Mouse (Mus musculus) gastrocnemius, postnatal 14 days (tissue): ENCODE results near the gene Prr5l. TPM values are rescaled to one million over a fixed set of nuclear protein-coding genes. Genes with fewer than 3 reads are reported as not detected.

Source experiments
- DNase-seq: peaks from one replicate; pipeline ENCODE4 v3.0.0; 2021; ENCODE audit warnings: mixed read lengths
- intact Hi-C: fragments of 180-260 bp; cut with DNase I; formaldehyde crosslinking; loops from one replicate; pipeline ENCODE4 v1.15.1; 2025; ENCODE audit warnings: low total_unique reads
- long read RNA-seq, 2 experiments: library from polyadenylated mRNA; stranded (forward); transcript quantifications; one replicate each; pipeline ENCODE4 v2.0.0; 2021
- total RNA-seq, 2 experiments: library from RNA; stranded (reverse); gene quantifications; 2 replicates each; pipeline ENCODE4 v1.2.3; 2021

Gene Prr5l
- 1 to 10 TPM; 1.1 to 2.2 TPM for total RNA-seq
- long read RNA-seq, experiment 1: 0 reads
- long read RNA-seq, experiment 2, partial matches to known transcripts: 0 of 1 reads
- long read RNA-seq, experiment 2, other reads (novel, unspliced or antisense): 1 of 1 reads

- intact Hi-C loops: no loop called here
- DNase-seq: no peak
These were observed at the start of gene Prr5l for GRCm38 (mm10) chr2:101882998-101883397. Gene Prr5l (minus strand): TSS chr2:101883027.

DNA sequence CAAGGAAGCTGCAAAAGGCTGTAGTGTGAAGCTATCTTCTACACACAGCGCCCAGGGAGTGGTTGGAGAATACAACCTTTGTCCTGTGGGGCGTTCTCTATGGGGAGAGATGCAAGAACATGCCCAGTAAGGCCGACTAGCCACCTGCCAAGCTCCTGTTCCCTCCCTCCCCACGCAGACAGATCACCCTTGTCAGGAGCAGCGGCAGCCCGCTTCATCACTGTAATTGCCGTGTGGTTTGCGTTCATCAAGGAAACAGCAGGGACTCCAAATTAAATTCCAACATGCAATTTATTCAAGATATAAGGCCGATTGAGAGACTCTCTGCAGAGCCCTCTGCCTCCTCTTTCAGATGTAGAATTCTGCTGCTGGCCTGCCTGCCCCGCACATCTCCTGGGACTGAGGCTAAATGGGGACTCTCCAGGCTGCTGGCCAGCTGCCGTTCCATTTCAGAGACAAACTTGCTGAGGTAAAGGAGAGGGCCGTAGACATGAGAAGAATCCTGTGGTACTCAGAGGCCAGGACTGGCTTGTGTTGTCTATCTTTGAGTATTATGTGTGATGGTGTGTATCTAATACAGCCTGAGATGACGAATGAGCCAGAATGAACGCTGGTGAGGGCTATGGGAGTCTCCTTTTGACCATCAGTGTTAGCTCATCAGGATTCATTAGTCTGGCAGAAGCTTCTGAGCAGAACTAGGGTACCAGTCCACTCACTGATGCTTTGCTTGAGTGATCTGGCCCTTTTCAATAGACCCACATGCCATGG lies 49.5 kb upstream of the Prr5l start:
- DNase-seq: peak; percentile 18
- intact Hi-C loops: no loop called here

DNA sequence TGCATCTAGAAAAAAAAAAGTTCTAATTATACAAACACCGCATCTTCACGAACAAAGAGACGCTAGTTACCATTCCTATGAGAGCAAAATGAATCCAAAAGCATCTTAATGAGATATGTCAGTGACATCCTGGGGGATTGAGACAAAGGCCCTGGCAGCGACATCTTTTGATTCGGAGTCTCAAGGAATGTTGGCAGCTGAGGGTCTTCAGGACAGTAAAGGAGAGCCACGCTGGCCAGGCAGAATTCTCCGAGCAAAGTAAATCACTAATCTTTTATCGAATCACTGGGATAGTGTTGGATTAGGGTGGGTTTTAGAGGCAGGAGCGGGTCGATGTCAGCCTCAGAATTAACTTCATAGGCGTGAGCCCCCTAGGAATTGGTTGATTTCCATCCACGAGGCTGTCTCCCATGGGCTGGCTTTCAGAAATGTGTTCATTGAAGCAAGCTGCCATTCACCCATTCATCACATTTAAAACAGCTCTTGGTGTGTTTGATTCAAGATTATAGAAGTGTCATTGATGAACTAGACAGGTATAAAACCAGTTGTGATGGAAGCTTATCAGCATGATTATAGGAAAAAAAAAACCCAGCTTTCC lies 42.9 kb upstream of the Prr5l start:
- no peak for DNase-seq
- intact Hi-C loops: no loop called here

- intact Hi-C loops: no loop called here
- no peak for DNase-seq
These were observed 42.4 kb upstream of the Prr5l start for GRCm38 (mm10) chr2:101925183-101925582.

DNA sequence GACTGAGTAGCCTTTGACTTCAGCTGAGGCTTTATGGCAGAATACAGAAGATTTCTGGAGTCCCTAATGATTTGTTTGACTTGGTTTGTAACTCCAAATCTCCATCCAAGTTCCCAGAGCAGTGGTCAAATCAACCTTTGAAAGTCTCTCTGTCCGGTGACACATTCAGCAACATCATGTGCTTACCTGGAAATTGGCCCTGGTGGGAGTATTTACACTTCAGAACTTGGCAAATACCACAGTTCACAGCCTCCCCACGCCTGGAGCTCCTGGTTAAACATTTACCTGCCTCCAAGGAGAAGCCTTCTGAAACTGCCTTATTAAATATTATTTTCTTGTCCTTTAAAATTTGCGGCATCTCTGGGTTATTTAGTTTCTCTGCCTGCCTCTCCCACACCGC lies 40.4 kb upstream of the Prr5l start:
- DNase-seq: no peak
- intact Hi-C loops: no loop called here

DNA sequence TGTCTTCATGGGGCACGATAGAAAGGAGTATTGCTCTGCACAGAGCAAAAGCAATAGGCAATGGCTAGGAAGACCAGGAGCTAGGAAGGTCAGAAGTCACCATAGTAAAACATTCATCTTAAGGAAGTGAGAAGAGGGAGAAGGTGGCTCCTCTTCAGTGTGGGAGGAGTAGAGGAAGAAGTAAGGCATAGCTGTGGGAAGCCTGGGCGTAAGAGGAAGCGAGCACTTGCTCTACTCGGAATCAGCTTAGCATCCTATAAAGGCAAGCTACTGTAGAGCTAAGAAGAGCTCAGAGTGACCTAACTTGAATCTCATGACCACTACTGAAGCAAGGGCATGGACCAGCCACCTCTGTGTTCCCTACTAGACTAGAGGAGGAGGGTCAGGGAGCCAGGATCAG lies 39.5 kb upstream of the Prr5l start:
- DNase-seq: no peak
- intact Hi-C loops: no loop called here

DNA sequence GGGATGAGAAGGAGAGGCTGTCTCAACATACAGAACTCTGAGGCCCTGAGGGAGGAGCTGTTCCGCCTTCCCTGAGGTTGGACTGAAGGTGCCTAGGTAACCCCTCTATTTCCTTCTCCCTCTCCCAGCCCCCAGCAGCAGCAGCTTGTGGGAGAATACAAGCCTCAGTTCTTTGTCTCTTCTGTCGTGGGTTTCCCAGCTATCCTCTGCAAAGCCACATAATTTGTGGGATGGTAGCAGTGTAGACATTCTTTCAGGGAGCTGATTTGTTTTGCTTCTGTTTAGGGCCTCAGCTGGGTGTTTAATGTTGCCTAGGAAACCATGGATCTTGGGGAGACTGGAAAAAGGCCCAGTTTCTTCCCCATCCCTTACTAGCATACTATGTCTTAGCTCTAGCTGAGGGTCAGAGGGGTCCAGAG lies 37.3 kb upstream of the Prr5l start:
- no peak for DNase-seq
- intact Hi-C loops: no loop called here

GRCm38 (mm10) chr2:101918518-101918917 lies 35.7 kb upstream of the Prr5l start:
- intact Hi-C loops: no loop called here
- DNase-seq: no peak

DNA sequence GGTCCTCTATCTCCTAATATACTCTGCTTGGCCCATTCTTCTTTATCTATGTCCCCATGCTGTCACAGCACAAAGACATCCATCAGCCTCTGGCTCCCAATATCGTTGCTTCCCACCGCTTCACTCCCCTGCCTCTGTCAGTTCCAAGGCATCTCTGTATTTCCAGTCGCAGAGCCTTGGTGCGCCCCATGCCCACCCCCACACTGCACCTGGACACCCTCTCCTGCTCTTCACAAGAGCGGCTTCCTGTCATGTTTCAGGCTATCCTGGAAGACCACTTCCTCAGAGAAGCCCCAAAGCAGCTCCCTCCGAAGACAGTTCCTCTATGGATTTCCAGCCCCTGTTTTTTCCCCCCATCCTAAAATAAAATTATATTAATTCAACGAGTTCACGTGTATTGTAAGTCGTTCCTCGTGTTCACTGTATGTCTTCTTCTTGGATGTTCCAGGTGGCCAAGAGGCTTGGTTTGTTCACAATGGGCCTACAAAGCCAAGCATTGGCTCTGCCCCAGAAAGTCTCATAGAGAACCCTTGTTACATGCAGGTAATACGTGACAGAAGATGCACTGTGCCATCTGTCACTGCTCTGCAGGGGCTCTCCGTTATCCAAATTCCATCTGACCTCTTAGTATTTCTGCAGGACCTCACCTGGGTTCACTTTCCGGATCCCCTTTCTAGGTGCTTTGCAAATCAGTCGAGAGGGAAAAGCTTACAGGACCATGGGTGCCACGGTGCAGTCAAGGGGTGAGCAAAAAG lies 26.7 kb upstream of the Prr5l start:
- intact Hi-C loops: loop anchor here (5.0 to 10.0 kb wide), 3 partner anchors 118 to 543 kb away; partner anchors contain the start of gene Fjx1
- DNase-seq: no peak

DNA sequence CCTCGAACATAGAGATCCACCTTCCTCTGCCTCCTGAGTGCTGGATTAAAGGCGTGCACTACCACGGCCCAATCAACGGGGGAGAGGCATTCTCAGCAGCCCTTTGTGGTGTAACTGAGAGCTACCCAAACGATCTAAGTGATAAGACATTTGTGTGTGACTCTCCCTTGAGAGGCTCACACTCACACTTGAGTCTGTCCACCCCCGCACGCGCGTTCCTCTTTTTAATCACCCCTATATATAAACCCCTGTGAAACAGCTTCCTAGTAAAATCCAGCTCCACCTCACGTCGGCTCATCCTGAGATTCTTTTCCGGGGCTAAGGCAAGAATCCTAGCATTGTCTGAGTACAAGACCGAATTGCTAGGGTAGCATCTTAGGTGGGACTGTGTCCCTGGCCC lies 25.9 kb upstream of the Prr5l start:
- intact Hi-C loops: loop anchor here (5.0 to 10.0 kb wide), 3 partner anchors 119 to 544 kb away; partner anchors contain the start of gene Fjx1
- no peak for DNase-seq

GRCm38 (mm10) chr2:101907386-101908022 lies 24.7 kb upstream of the Prr5l start:
- intact Hi-C loops: loop anchor here (5.0 to 10.0 kb wide), 3 partner anchors 120 to 545 kb away; partner anchors contain the start of gene Fjx1
- no peak for DNase-seq

DNA sequence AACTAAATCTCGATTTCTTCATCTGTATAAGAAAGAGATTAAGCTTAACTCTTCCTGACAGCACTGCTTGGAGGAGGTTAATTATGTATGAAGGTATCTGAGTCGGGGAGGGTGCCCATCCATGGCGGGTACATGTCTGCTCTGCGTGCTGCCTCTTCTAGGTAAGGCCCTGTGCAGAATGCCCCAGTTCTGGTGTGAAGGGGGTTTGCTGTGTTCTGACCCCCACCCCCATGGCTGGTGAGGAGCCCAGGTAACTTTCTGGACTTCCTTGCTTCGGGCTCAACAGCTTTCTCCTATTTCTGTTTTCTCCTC lies 23.5 kb upstream of the Prr5l start:
- intact Hi-C loops: loop anchor here (5.0 to 10.0 kb wide), 3 partner anchors 121 to 546 kb away; partner anchors contain the start of gene Fjx1
- DNase-seq: no peak

DNA sequence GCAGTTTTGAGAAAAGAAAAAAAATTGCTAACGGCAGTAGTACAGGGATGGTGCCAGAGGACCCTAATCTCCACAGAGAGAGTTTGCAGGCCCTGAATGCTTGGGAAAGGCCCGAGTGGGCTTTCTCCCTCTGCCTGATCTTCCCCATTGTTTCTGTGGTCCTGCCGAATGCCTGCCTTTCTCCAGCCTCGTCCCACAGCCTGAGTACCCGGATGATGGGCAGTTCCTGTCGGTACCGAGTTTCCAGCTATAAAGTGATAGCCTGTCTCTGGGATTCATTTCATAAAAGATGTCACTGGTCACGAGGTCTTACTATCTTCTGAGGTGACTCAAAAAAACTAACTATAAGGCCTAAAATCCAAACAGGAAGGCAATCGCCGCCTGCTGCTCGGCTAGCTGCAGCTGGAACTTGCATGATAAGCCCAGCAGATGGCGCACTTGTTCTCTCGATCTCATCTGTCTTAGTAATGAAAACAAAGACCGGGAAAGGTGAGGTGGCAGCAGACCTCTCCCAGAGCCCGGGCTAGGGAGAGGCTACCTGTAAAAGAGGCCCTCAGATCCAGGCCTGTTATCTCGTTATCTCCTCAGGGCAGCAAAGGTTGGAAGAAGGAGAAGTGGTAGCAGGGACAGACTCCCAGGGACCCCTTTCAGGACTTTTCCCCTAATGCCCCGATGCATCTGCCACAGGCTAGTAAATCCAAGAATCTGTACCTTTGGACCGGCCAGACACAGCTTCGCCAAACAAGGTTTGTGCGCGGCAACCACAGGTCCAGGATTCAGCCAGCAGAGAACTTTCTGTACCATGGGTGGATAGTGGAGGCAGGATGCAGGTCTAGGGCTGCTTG lies 22.9 kb upstream of the Prr5l start:
- peak; percentile 71 for DNase-seq
- intact Hi-C loops: loop anchor here (5.0 to 10.0 kb wide), 3 partner anchors 122 to 547 kb away; partner anchors contain the start of gene Fjx1

DNA sequence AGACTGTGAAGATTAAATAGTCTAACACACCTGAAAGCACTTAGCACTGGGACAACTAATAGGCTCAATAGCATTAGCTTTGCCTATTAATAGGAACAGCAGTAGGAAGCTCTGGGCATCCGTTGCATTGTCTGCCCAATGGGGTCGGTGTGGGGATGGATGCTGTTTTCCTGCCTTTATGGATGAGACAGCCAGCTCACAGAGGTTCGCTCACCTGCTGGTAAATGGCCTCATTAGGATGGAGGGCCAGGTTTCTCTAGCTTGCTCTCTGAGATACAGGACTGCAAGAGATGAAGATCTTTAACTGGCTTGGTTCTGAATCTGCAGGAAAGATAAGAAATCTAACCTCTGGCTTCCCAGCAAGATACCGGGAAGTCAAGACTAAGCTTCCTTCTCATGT lies 19.4 kb upstream of the Prr5l start:
- intact Hi-C loops: loop anchor here (10.0 kb wide), 1 partner anchor 193 kb away; no protein-coding TSS in a partner anchor
- no peak for DNase-seq

DNA sequence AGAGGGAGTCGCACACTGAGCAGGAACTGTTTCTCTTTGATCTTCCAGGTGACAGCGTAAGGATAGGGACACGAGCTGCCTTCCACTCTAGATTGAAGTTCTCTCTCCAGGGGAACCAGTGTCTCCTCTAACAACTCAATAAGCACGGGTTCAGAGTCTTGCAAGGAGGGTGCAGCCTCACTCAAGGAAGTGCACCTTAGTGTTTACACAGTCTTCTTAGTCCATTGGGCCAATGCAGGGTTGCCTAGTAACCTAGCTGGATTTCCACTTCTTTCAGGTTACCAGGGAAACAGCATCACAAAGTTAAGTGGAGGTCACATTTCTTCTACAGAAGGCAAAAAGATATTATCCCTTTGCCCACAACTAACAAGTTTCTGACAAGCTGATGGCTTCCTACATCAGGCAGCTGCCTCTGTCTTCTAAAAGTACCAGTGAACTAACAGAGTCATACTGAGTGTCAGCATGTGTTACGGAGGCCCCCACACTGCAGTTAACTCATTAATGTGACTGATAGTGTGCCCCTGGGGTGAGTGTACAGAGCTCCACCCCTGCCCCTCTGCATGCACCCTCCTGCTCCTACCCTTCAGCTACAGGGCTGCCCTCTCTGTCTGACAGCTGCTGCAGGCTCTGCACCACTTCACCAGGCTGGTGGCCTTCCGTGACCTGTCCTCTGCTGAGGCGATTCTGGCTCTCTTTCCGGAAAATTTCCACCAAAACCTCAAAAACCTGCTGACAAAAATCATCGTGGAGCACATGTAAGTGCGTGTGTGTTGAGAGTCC lies 13.8 kb upstream of the Prr5l start:
- no peak for DNase-seq
- intact Hi-C loops: no loop called here

DNA sequence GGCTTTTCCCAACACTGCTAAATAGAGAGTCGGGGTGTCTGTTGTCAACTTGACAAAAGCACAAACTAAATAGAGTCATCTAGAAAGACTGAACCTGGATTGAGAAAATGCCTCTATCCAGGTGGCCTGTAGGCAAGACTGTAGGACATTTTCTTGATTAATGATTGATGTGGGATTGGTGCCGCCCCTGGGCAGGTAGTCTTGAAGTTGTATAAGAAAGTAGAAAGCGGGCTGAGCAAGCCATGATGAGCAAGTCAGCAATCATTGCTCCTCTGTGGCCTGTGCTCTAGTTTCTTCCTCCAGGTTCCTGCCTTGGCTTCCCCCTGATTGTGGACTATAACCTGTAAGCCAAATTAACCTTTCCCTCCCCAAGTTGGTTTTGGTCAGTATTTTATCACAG lies 11.3 kb upstream of the Prr5l start:
- no peak for DNase-seq
- intact Hi-C loops: no loop called here

- intact Hi-C loops: no loop called here
These were observed 8.3 kb upstream of the Prr5l start for GRCm38 (mm10) chr2:101891143-101891542.

DNA sequence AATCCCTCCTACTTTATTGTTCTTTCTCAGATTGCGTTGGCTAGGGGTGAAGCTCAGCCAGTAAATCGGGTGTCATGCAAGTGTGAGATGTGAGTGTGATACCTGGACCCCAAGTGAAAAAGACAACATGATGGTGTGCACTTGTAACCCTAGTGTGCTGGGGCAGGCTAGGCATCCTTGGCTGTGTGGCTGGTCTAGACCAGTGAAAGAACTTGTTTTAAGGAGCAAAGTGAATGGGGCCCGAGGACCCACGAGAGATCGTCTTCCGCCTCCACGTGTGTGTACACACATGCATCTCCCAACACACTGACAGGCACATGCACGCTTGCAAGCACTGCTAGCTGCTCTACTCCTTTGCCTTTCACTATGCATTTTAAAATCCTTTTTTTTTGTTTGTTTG lies 6.1 kb upstream of the Prr5l start:
- DNase-seq: no peak
- intact Hi-C loops: no loop called here

More at GRCm38 (mm10) chr2:101891143-101891542, 8.3 kb upstream of the Prr5l start:
- DNase-seq: no peak
